Comparison of ENCODE assay signal across 9 mouse cellular contexts in genomic region chr6:51510094-51510493, GRCm38 (mm10). TPM values are rescaled to one million over a fixed set of nuclear protein-coding genes. Genes with fewer than 3 reads are reported as not detected.
A peak's percentile ranks its signal among the peaks of the same experiment; 100 is the strongest.
DNase-seq lines count a peak whose midpoint lies in the region; ATAC-seq and TF ChIP-seq lines count a peak whose summit lies in the region.
"Had no signal": no experiment of that assay in that cellular context is flagged by ENCODE, and none has a peak within 500 bp of the region (broad histone marks: within the 10 kb centered on the region; RNA-seq: fewer than 3 reads in every experiment).

No protein-coding gene starts in this region.

- WGBS in heart, embryonic 10.5 days: 28% methylated on average over 5 of the region's 5 CpGs

- no peaks in the 10 kb centered on the region for H3K36me3 ChIP-seq in heart, embryonic 10.5 days
- H3K36me3 ChIP-seq: limb, embryonic 12.5 days had no signal

- intact Hi-C loops in gastrocnemius, adult 2 months (cut with DNase I): loop anchor here (5.0 kb wide), 1 partner anchor 72 kb away; no protein-coding TSS in a partner anchor

- peaks cover 15% of the 10 kb centered on the region for H3K4me1 ChIP-seq in heart, embryonic 10.5 days

- ATAC-seq in activated CD4-positive, CD25-positive, alpha-beta regulatory T cell, adult 4 months: peak; percentile 26
- peak; percentile 51 for ATAC-seq in neutrophil, adult 5-6 weeks (ENCODE audit: extremely low read depth, insufficient number of reproducible peaks, low FRiP score, poor library complexity, severe bottlenecking)
- ATAC-seq in erythroblast, adult 5-6 weeks (replicated peaks; ENCODE audit: low FRiP score, poor library complexity, severe bottlenecking): no peak

- no peaks in the 10 kb centered on the region for H3K9me3 ChIP-seq in heart, embryonic 10.5 days
- H3K9me3 ChIP-seq: limb, embryonic 12.5 days had no signal

- DNase-seq in heart, adult 11 months: peak; percentile 88
- DNase-seq in heart, embryonic 10.5 days (ENCODE audit: low spot score): no peak
- peak; percentile 89 for DNase-seq in 416B (ENCODE audit: low read depth)
- peak; percentile 69 for DNase-seq in gastrocnemius, adult 2 months
- peak; percentile 60 to 76 for DNase-seq in kidney, postnatal 25 days

- H3K27me3 ChIP-seq in heart, embryonic 10.5 days (ENCODE audit: insufficient read depth, poor library complexity, severe bottlenecking): no peaks in the 10 kb centered on the region
- H3K27me3 ChIP-seq: limb, embryonic 12.5 days had no signal

- H3K27ac ChIP-seq in heart, embryonic 10.5 days: no peak overlapping the region
- H3K27ac ChIP-seq in gastrocnemius, adult 2 months: peak overlapping the region; percentile 2; the same call in 1 of the 2 replicates
- H3K27ac ChIP-seq: limb, embryonic 12.5 days had no signal

- no peak overlapping the region for H3K4me3 ChIP-seq in heart, embryonic 10.5 days
- H3K4me3 ChIP-seq in gastrocnemius, adult 2 months: peak overlapping the region; percentile 29; the same call in 1 of the 2 replicates
- H3K4me3 ChIP-seq: limb, embryonic 12.5 days had no signal

- TF ChIP-seq CTCF in gastrocnemius, adult 2 months (IDR thresholded peaks at IDR 0.05): peak; percentile 71

RNA-seq across cellular contexts. Expression of gene Snx10, which starts 13.6 kb away (rescaled TPM):
- 24.5 and 24.8 TPM in 2 replicates for polyA plus RNA-seq in heart, embryonic 10.5 days (2016; fragmentation: Nextera tagmentation; extraction: Ambion mirVana)
- polyA plus RNA-seq in activated CD4-positive, CD25-positive, alpha-beta regulatory T cell, adult 4 months (2017; shearing (Covaris generic)): 10 to 100 TPM; 23.0 to 32.5 TPM
- 1 to 10 TPM; 4.4 to 6.1 TPM for total RNA-seq in gastrocnemius, adult 2 months (2021)
- 46.5 and 49.2 TPM in 2 replicates for total RNA-seq in neutrophil, adult 5-6 weeks (2017)
- total RNA-seq in erythroblast, adult 5-6 weeks (2015; ENCODE audit: low replicate concordance): 17.8 and 21.7 TPM in 2 replicates
- total RNA-seq in erythroblast, adult 5-6 weeks (2017; ENCODE audit: low replicate concordance): 14.5 and 15.3 TPM in 2 replicates

RNA-seq across cellular contexts. Expression of gene Cbx3, which starts 39.9 kb away (rescaled TPM):
- 382 and 501 TPM in 2 replicates for polyA plus RNA-seq in heart, embryonic 10.5 days (2016; fragmentation: Nextera tagmentation; extraction: Ambion mirVana)
- polyA plus RNA-seq in activated CD4-positive, CD25-positive, alpha-beta regulatory T cell, adult 4 months (2017; shearing (Covaris generic)): 100 to 1,000 TPM; 744 to 779 TPM
- total RNA-seq in gastrocnemius, adult 2 months (2021): 10 to 100 TPM; 38.6 to 51.1 TPM
- 120 and 135 TPM in 2 replicates for total RNA-seq in neutrophil, adult 5-6 weeks (2017)
- total RNA-seq in erythroblast, adult 5-6 weeks (2015; ENCODE audit: low replicate concordance): 84.6 and 122 TPM in 2 replicates
- total RNA-seq in erythroblast, adult 5-6 weeks (2017; ENCODE audit: low replicate concordance): 119 and 148 TPM in 2 replicates

RNA-seq across cellular contexts. Expression of gene Hnrnpa2b1, which starts 40.4 kb away (rescaled TPM):
- 1,335 and 1,445 TPM in 2 replicates for polyA plus RNA-seq in heart, embryonic 10.5 days (2016; fragmentation: Nextera tagmentation; extraction: Ambion mirVana)
- polyA plus RNA-seq in activated CD4-positive, CD25-positive, alpha-beta regulatory T cell, adult 4 months (2017; shearing (Covaris generic)): 1,000 to 10,000 TPM in 1 of 2 experiments, 100 to 1,000 TPM in 1; 998 to 1,298 TPM
- total RNA-seq in gastrocnemius, adult 2 months (2021): 100 to 1,000 TPM; 290 to 399 TPM
- total RNA-seq in neutrophil, adult 5-6 weeks (2017): 1,724 and 1,899 TPM in 2 replicates
- total RNA-seq in erythroblast, adult 5-6 weeks (2015; ENCODE audit: low replicate concordance): 435 and 484 TPM in 2 replicates
- 397 and 928 TPM in 2 replicates for total RNA-seq in erythroblast, adult 5-6 weeks (2017; ENCODE audit: low replicate concordance)
